Mouse (Mus musculus) liver, embryonic 13.5 days (tissue): ENCODE results near the gene Htra1. TPM values are rescaled to one million over a fixed set of nuclear protein-coding genes. Genes with fewer than 3 reads are reported as not detected.

ENCODE experiments used
- ATAC-seq: fragments of 200-750 bp; cut with Nextera tagmentation; 2 replicates; pipeline ENCODE4 v1.8.0; 2017; ENCODE audit warnings: low read depth, mild to moderate bottlenecking, moderate number of reproducible peaks, moderate library complexity
- DNase-seq: peaks from one replicate; pipeline ENCODE4 v3.0.0; 2022
- H3K27ac ChIP-seq: fragments of 300-500 bp; sonication (generic); 2 replicates; pipeline ENCODE4 v1.5.1; 2015; ENCODE audit warnings: moderate library complexity, mild to moderate bottlenecking, inconsistent platforms
- H3K27me3 ChIP-seq: fragments of 300-500 bp; sonication (generic); 2 replicates; pipeline ENCODE4 v1.6.1; 2015; ENCODE audit warnings: mild to moderate bottlenecking, inconsistent platforms
- H3K36me3 ChIP-seq: fragments of 300-500 bp; sonication (generic); 2 replicates; pipeline ENCODE4 v1.6.1; 2015; ENCODE audit warnings: mild to moderate bottlenecking, inconsistent platforms
- H3K4me1 ChIP-seq: fragments of 300-500 bp; sonication (generic); replicated peaks from 2 replicates; pipeline ENCODE4 v1.6.1; 2015; ENCODE audit warnings: inconsistent platforms
- H3K4me2 ChIP-seq: fragments of 300-500 bp; sonication (generic); 2 replicates; pipeline ENCODE4 v1.6.1; 2015; ENCODE audit warnings: inconsistent platforms, mild to moderate bottlenecking, moderate library complexity
- H3K4me3 ChIP-seq: fragments of 300-500 bp; sonication (generic); replicated peaks from 2 replicates; pipeline ENCODE4 v1.5.1; 2015; ENCODE audit warnings: mild to moderate bottlenecking, inconsistent platforms
- H3K9ac ChIP-seq: fragments of 300-500 bp; sonication (generic); 2 replicates; pipeline ENCODE4 v1.6.1; 2015; ENCODE audit warnings: mild to moderate bottlenecking, inconsistent platforms
- H3K9me3 ChIP-seq: fragments of 300-500 bp; sonication (generic); replicated peaks from 2 replicates; pipeline ENCODE4 v1.6.1; 2016; ENCODE audit warnings: inconsistent platforms
- WGBS: fragments of 180-500 bp; shearing (Covaris S2); methylation state at CpG from one replicate; pipeline ENCODE4 v1.1.7; 2015; ENCODE audit not compliant: insufficient replicate concordance; 5-methylcytosine and 5-hydroxymethylcytosine counted together
- polyA plus RNA-seq: library from polyadenylated mRNA; unstranded; fragments of >200 nt; fragmentation: Nextera tagmentation; extraction: Ambion mirVana; gene quantifications from 2 replicates; pipeline ENCODE4 v1.2.1, GENCODE M21; 2015

Htra1 gene
- polyA plus RNA-seq = 0.97 and 1.2 TPM in 2 replicates

GRCm38 (mm10) chr7:130935793-130936471, at the start of gene Htra1:
Gene Htra1 (plus strand): TSS chr7:130936111.
- H3K4me2 ChIP-seq = peak within 1 kb of the TSS; percentile 57
- H3K4me1 ChIP-seq = peaks cover 6% of the 10 kb centered on the region; the same call in 1 of the 2 replicates
- peaks cover 73% of the 10 kb centered on the region for H3K27me3 ChIP-seq
- no peak for DNase-seq
- no peak within 1 kb of the TSS for H3K9ac ChIP-seq
- no peaks in the 10 kb centered on the region for H3K36me3 ChIP-seq
- no peak within 1 kb of the TSS for H3K27ac ChIP-seq
- H3K9me3 ChIP-seq = no peaks in the 10 kb centered on the region
- peak within 1 kb of the TSS; percentile 47 for H3K4me3 ChIP-seq
- ATAC-seq = no peak
- WGBS = 2% methylated on average over 70 of the region's 70 CpGs

GRCm38 (mm10) chr7:130886246-130886645, 49.7 kb upstream of the Htra1 start:
- ATAC-seq (no peak), DNase-seq (no peak)
- 0 out of 2 replicates have a peak, but pooled peaks cover 3% of the 10 kb centered on the region for H3K36me3 ChIP-seq
- H3K9me3 ChIP-seq = no peaks in the 10 kb centered on the region
- no peak overlapping the region for H3K27ac ChIP-seq
- H3K4me2 ChIP-seq = no peak overlapping the region
- no peak overlapping the region for H3K9ac ChIP-seq
- no peaks in the 10 kb centered on the region for H3K27me3 ChIP-seq
- H3K4me3 ChIP-seq = no peak overlapping the region
- WGBS = 40% methylated on average over 3 of the region's 3 CpGs
- H3K4me1 ChIP-seq = no peaks in the 10 kb centered on the region

- Histone ChIP-seq H3K4me3 (no peak overlapping the region), H3K9me3 (no peaks in the 10 kb centered on the region), H3K27me3 (no peaks in the 10 kb centered on the region), H3K9ac (no peak overlapping the region), H3K36me3 (0 out of 2 replicates have a peak, but pooled peaks cover 3% of the 10 kb centered on the region), H3K27ac (no peak overlapping the region), H3K4me2 (no peak overlapping the region), H3K4me1 (no peaks in the 10 kb centered on the region)
- ATAC-seq (no peak), DNase-seq (no peak)
- 55% methylated on average over 3 of the region's 3 CpGs for WGBS
Observed at GRCm38 (mm10) chr7:130887946-130888345, 48.0 kb upstream of the Htra1 start.

- WGBS = 47% methylated on average over 2 of the region's 2 CpGs
- DNase-seq (no peak), ATAC-seq (no peak)
- Histone ChIP-seq H3K9ac (no peak overlapping the region), H3K9me3 (no peaks in the 10 kb centered on the region), H3K4me3 (no peak overlapping the region), H3K4me1 (no peaks in the 10 kb centered on the region), H3K36me3 (no peaks in the 10 kb centered on the region), H3K4me2 (no peak overlapping the region), H3K27ac (no peak overlapping the region), H3K27me3 (no peaks in the 10 kb centered on the region)
Observed at GRCm38 (mm10) chr7:130890871-130891270, 45.0 kb upstream of the Htra1 start.

- Histone ChIP-seq H3K4me1 (no peaks in the 10 kb centered on the region), H3K9ac (no peak overlapping the region), H3K27me3 (no peaks in the 10 kb centered on the region), H3K9me3 (no peaks in the 10 kb centered on the region), H3K36me3 (no peaks in the 10 kb centered on the region), H3K4me2 (no peak overlapping the region), H3K4me3 (no peak overlapping the region), H3K27ac (no peak overlapping the region)
- 63% methylated on average over 6 of the region's 6 CpGs for WGBS
- DNase-seq = no peak
- no peak for ATAC-seq
Observed at GRCm38 (mm10) chr7:130892973-130893372, 42.9 kb upstream of the Htra1 start.

GRCm38 (mm10) chr7:130894931-130895617, 40.8 kb upstream of the Htra1 start:
- Histone ChIP-seq H3K4me3 (no peak overlapping the region), H3K4me1 (no peaks in the 10 kb centered on the region), H3K27ac (no peak overlapping the region), H3K27me3 (no peaks in the 10 kb centered on the region), H3K36me3 (no peaks in the 10 kb centered on the region), H3K9me3 (no peaks in the 10 kb centered on the region), H3K4me2 (no peak overlapping the region), H3K9ac (no peak overlapping the region)
- 72% methylated on average over 9 of the region's 9 CpGs for WGBS
- DNase-seq (no peak), ATAC-seq (no peak)

- no peak for DNase-seq
- Histone ChIP-seq H3K9me3 (no peaks in the 10 kb centered on the region), H3K4me3 (no peak overlapping the region), H3K4me1 (no peaks in the 10 kb centered on the region), H3K4me2 (no peak overlapping the region), H3K27me3 (no peaks in the 10 kb centered on the region), H3K9ac (no peak overlapping the region), H3K36me3 (no peaks in the 10 kb centered on the region), H3K27ac (no peak overlapping the region)
- no peak for ATAC-seq
- whole genome bisulfite sequencing = 67% methylated on average over 2 of the region's 2 CpGs
Observed at GRCm38 (mm10) chr7:130895618-130895945, 40.3 kb upstream of the Htra1 start.

GRCm38 (mm10) chr7:130896064-130896463, 39.8 kb upstream of the Htra1 start:
- Histone ChIP-seq H3K36me3 (no peaks in the 10 kb centered on the region), H3K4me3 (no peak overlapping the region), H3K4me2 (no peak overlapping the region), H3K27ac (no peak overlapping the region), H3K9ac (no peak overlapping the region), H3K9me3 (no peaks in the 10 kb centered on the region), H3K27me3 (no peaks in the 10 kb centered on the region), H3K4me1 (no peaks in the 10 kb centered on the region)
- DNase-seq (no peak), ATAC-seq (no peak)
- 63% methylated on average over 3 of the region's 3 CpGs for WGBS

- no peaks in the 10 kb centered on the region for H3K9me3 ChIP-seq
- no peak for ATAC-seq
- no peaks in the 10 kb centered on the region for H3K4me1 ChIP-seq
- H3K27ac ChIP-seq = no peak overlapping the region
- no peaks in the 10 kb centered on the region for H3K36me3 ChIP-seq
- no peak overlapping the region for H3K4me2 ChIP-seq
- DNase-seq = no peak
- H3K4me3 ChIP-seq = no peak overlapping the region
- WGBS = 84% methylated on average over 10 of the region's 10 CpGs
- H3K27me3 ChIP-seq = no peaks in the 10 kb centered on the region
- no peak overlapping the region for H3K9ac ChIP-seq
Observed at GRCm38 (mm10) chr7:130897201-130897600, 38.7 kb upstream of the Htra1 start.

GRCm38 (mm10) chr7:130898373-130898772, 37.5 kb upstream of the Htra1 start:
- Histone ChIP-seq H3K27ac (no peak overlapping the region), H3K27me3 (no peaks in the 10 kb centered on the region), H3K4me2 (no peak overlapping the region), H3K9ac (no peak overlapping the region), H3K9me3 (no peaks in the 10 kb centered on the region), H3K4me3 (no peak overlapping the region), H3K36me3 (no peaks in the 10 kb centered on the region), H3K4me1 (no peaks in the 10 kb centered on the region)
- no peak for ATAC-seq
- no peak for DNase-seq
- WGBS = 64% methylated on average over 4 of the region's 4 CpGs

GRCm38 (mm10) chr7:130900233-130900848, 35.6 kb upstream of the Htra1 start:
- Histone ChIP-seq H3K36me3 (no peaks in the 10 kb centered on the region; the same call in 1 of the 2 replicates), H3K27ac (no peak overlapping the region), H3K9ac (no peak overlapping the region), H3K4me3 (no peak overlapping the region), H3K27me3 (no peaks in the 10 kb centered on the region), H3K4me2 (no peak overlapping the region), H3K9me3 (no peaks in the 10 kb centered on the region), H3K4me1 (no peaks in the 10 kb centered on the region)
- ATAC-seq (no peak), DNase-seq (no peak)
- 47% methylated on average over 5 of the region's 5 CpGs for WGBS
